Mouse (Mus musculus): Measurements from ENCODE around the gene G6pc. TPM values are rescaled to one million over a fixed set of nuclear protein-coding genes. Genes with fewer than 3 reads are reported as not detected.

Gene G6pc
- polyA plus RNA-seq, 1 experiment from 2014 or later = 0.30 TPM

GRCm38 (mm10) chr11:101335685-101336084 lies 31.7 kb upstream of the G6pc start:
- H3K4me2 ChIP-seq (replicated peaks) = no peak overlapping the region
- H3K9me3 ChIP-seq = no peaks in the 10 kb centered on the region
- no peak overlapping the region for H3K27ac ChIP-seq
- H3K4me1 ChIP-seq (replicated peaks) = peaks cover 13% of the 10 kb centered on the region
- H3K4me3 ChIP-seq (replicated peaks) = no peak overlapping the region
- WGBS = 80% methylated on average over 9 of the region's 9 CpGs
- no peak for ATAC-seq
- H3K36me3 ChIP-seq = no peaks in the 10 kb centered on the region
- H3K27me3 ChIP-seq (replicated peaks) = no peaks in the 10 kb centered on the region
- no peak overlapping the region for H3K9ac ChIP-seq

GRCm38 (mm10) chr11:101338123-101338760 lies 29.1 kb upstream of the G6pc start:
- 3% methylated on average over 9 of the region's 9 CpGs for WGBS
- Histone ChIP-seq H3K36me3 (no peaks in the 10 kb centered on the region), H3K27ac (peak overlapping the region; percentile 63), H3K4me1 (replicated peaks) (peaks cover 13% of the 10 kb centered on the region), H3K4me2 (replicated peaks) (peak overlapping the region; percentile 59), H3K9ac (no peak overlapping the region), H3K4me3 (replicated peaks) (peak overlapping the region; percentile 4), H3K27me3 (replicated peaks) (no peaks in the 10 kb centered on the region), H3K9me3 (no peaks in the 10 kb centered on the region)
- ATAC-seq = peak; percentile 91

GRCm38 (mm10) chr11:101347083-101347775 lies 20.1 kb upstream of the G6pc start:
- no peaks in the 10 kb centered on the region for H3K9me3 ChIP-seq
- ATAC-seq = no peak
- H3K36me3 ChIP-seq = no peaks in the 10 kb centered on the region
- no peak overlapping the region for H3K9ac ChIP-seq
- no peak overlapping the region for H3K4me2 ChIP-seq (replicated peaks)
- H3K4me1 ChIP-seq (replicated peaks) = peaks cover 6% of the 10 kb centered on the region; the same call in 1 of the 2 replicates
- no peaks in the 10 kb centered on the region for H3K27me3 ChIP-seq (replicated peaks)
- H3K4me3 ChIP-seq (replicated peaks) = no peak overlapping the region
- 77% methylated on average over 10 of the region's 10 CpGs for WGBS
- no peak overlapping the region for H3K27ac ChIP-seq

- H3K36me3 ChIP-seq = no peaks in the 10 kb centered on the region
- no peak overlapping the region for H3K4me2 ChIP-seq (replicated peaks)
- H3K9me3 ChIP-seq = no peaks in the 10 kb centered on the region
- no peak overlapping the region for H3K4me3 ChIP-seq (replicated peaks)
- H3K9ac ChIP-seq = no peak overlapping the region
- ATAC-seq = no peak
- peaks cover 6% of the 10 kb centered on the region; the same call in 1 of the 2 replicates for H3K4me1 ChIP-seq (replicated peaks)
- no peak overlapping the region for H3K27ac ChIP-seq
- no peaks in the 10 kb centered on the region for H3K27me3 ChIP-seq (replicated peaks)
- WGBS = 68% methylated on average over 7 of the region's 7 CpGs
These were observed 18.6 kb upstream of the G6pc start for GRCm38 (mm10) chr11:101348774-101349173.

- Histone ChIP-seq H3K36me3 (no peaks in the 10 kb centered on the region), H3K4me1 (replicated peaks) (peaks cover 6% of the 10 kb centered on the region; the same call in 1 of the 2 replicates), H3K4me2 (replicated peaks) (no peak overlapping the region), H3K4me3 (replicated peaks) (no peak overlapping the region), H3K27ac (no peak overlapping the region), H3K9ac (no peak overlapping the region), H3K9me3 (no peaks in the 10 kb centered on the region), H3K27me3 (replicated peaks) (no peaks in the 10 kb centered on the region)
- ATAC-seq = no peak
- WGBS = 59% methylated on average over 3 of the region's 3 CpGs
These were observed 18.1 kb upstream of the G6pc start for GRCm38 (mm10) chr11:101349216-101349615.

- no peak overlapping the region for H3K27ac ChIP-seq
- H3K9me3 ChIP-seq = no peaks in the 10 kb centered on the region
- H3K4me2 ChIP-seq (replicated peaks) = no peak overlapping the region
- no peak overlapping the region for H3K9ac ChIP-seq
- WGBS = 41% methylated on average over 11 of the region's 11 CpGs
- peak; percentile 76 for ATAC-seq
- no peaks in the 10 kb centered on the region for H3K36me3 ChIP-seq
- H3K4me1 ChIP-seq (replicated peaks) = peaks cover 6% of the 10 kb centered on the region; the same call in 1 of the 2 replicates
- no peaks in the 10 kb centered on the region for H3K27me3 ChIP-seq (replicated peaks)
- H3K4me3 ChIP-seq (replicated peaks) = no peak overlapping the region
These were observed 16.2 kb upstream of the G6pc start for GRCm38 (mm10) chr11:101351100-101351720.

GRCm38 (mm10) chr11:101351721-101352111 lies 15.6 kb upstream of the G6pc start:
- Histone ChIP-seq H3K4me1 (replicated peaks) (peaks cover 6% of the 10 kb centered on the region; the same call in 1 of the 2 replicates), H3K4me2 (replicated peaks) (no peak overlapping the region), H3K27me3 (replicated peaks) (no peaks in the 10 kb centered on the region), H3K9me3 (no peaks in the 10 kb centered on the region), H3K9ac (no peak overlapping the region), H3K4me3 (replicated peaks) (no peak overlapping the region), H3K27ac (no peak overlapping the region), H3K36me3 (no peaks in the 10 kb centered on the region)
- 69% methylated on average over 3 of the region's 3 CpGs for WGBS
- peak; percentile 61 for ATAC-seq

- Histone ChIP-seq H3K9ac (no peak overlapping the region), H3K4me1 (replicated peaks) (peaks cover 6% of the 10 kb centered on the region; the same call in 1 of the 2 replicates), H3K36me3 (no peaks in the 10 kb centered on the region), H3K27me3 (replicated peaks) (no peaks in the 10 kb centered on the region), H3K27ac (no peak overlapping the region), H3K4me2 (replicated peaks) (no peak overlapping the region), H3K4me3 (replicated peaks) (no peak overlapping the region), H3K9me3 (no peaks in the 10 kb centered on the region)
- WGBS = 83% methylated on average over 12 of the region's 12 CpGs
- ATAC-seq = no peak
These were observed 13.9 kb upstream of the G6pc start for GRCm38 (mm10) chr11:101353436-101353835.

GRCm38 (mm10) chr11:101354438-101355010 lies 12.8 kb upstream of the G6pc start:
- no peak for ATAC-seq
- 87% methylated on average over 5 of the region's 5 CpGs for WGBS

GRCm38 (mm10) chr11:101355916-101356315 lies 11.4 kb upstream of the G6pc start:
- Histone ChIP-seq H3K4me3 (replicated peaks) (no peak overlapping the region), H3K9ac (no peak overlapping the region), H3K4me1 (replicated peaks) (peaks cover 14% of the 10 kb centered on the region), H3K9me3 (no peaks in the 10 kb centered on the region), H3K4me2 (replicated peaks) (no peak overlapping the region), H3K27ac (no peak overlapping the region), H3K27me3 (replicated peaks) (no peaks in the 10 kb centered on the region), H3K36me3 (no peaks in the 10 kb centered on the region)
- 81% methylated on average over 2 of the region's 2 CpGs for WGBS
- ATAC-seq = no peak

More at GRCm38 (mm10) chr11:101354438-101355010, 12.8 kb upstream of the G6pc start:
- Histone ChIP-seq H3K9ac (no peak overlapping the region), H3K4me2 (replicated peaks) (no peak overlapping the region), H3K27ac (no peak overlapping the region), H3K9me3 (no peaks in the 10 kb centered on the region), H3K4me3 (replicated peaks) (no peak overlapping the region), H3K27me3 (replicated peaks) (no peaks in the 10 kb centered on the region), H3K36me3 (no peaks in the 10 kb centered on the region), H3K4me1 (replicated peaks) (peaks cover 6% of the 10 kb centered on the region; the same call in 1 of the 2 replicates)

- no peak overlapping the region for H3K4me3 ChIP-seq (replicated peaks)
- no peak overlapping the region for H3K9ac ChIP-seq
- H3K4me2 ChIP-seq (replicated peaks) = no peak overlapping the region
- ATAC-seq = no peak
- no peaks in the 10 kb centered on the region for H3K27me3 ChIP-seq (replicated peaks)
- no peak overlapping the region for H3K27ac ChIP-seq
- H3K4me1 ChIP-seq (replicated peaks) = peaks cover 8% of the 10 kb centered on the region; the same call in 1 of the 2 replicates
- H3K36me3 ChIP-seq = no peaks in the 10 kb centered on the region
- no peaks in the 10 kb centered on the region for H3K9me3 ChIP-seq
- 63% methylated on average over 3 of the region's 3 CpGs for WGBS
These were observed 9.7 kb upstream of the G6pc start for GRCm38 (mm10) chr11:101357505-101358182.

GRCm38 (mm10) chr11:101359776-101360175 lies 7.6 kb upstream of the G6pc start:
- Histone ChIP-seq H3K4me1 (replicated peaks) (peaks cover 13% of the 10 kb centered on the region; the same call in 1 of the 2 replicates), H3K36me3 (no peaks in the 10 kb centered on the region), H3K4me3 (replicated peaks) (no peak overlapping the region), H3K27me3 (replicated peaks) (no peaks in the 10 kb centered on the region), H3K9ac (no peak overlapping the region), H3K4me2 (replicated peaks) (no peak overlapping the region), H3K27ac (0 out of 2 replicates have a peak overlapping the region, but pooled peaks have one; percentile 0), H3K9me3 (no peaks in the 10 kb centered on the region)
- WGBS = 65% methylated on average over 9 of the region's 9 CpGs
- no peak for ATAC-seq

All from intestine, embryonic 15.5 days (tissue).